Comparison of ENCODE assay signal across 24 mouse cellular contexts in the genomic region with DNA sequence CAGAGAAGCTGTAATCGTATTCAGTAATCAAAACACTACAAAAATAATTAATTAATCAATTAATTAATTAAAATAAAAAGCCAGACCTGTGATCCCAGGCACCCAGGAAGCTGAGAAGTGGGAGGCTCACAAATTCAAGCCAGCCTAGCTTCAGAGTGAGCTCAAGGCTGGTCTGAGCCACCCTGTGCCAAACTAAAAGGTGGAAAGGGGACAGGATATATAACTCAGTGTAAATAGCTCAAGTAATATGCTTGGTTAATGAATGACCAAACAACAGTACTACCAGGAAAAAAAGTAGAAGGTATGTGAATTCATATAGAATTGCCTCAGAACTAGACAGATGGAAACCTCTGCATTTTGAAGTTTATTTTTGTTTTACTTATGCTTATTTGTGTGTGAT.
"Had no signal": no experiment of that assay in that cellular context is flagged by ENCODE, and none has a peak within 500 bp of the region (broad histone marks: within the 10 kb centered on the region; RNA-seq: fewer than 3 reads in every experiment).

No protein-coding gene starts in this region.

- H3K4me3 ChIP-seq: heart, adult 2 months; heart, embryonic 13.5 days; heart, embryonic 15.5 days; hindbrain, embryonic 13.5 days; hindbrain, embryonic 15.5 days; limb, embryonic 13.5 days; limb, embryonic 15.5 days; liver, embryonic 12.5 days had no signal

- H3K4me2 ChIP-seq: heart, embryonic 11.5 days; heart, embryonic 13.5 days; heart, embryonic 15.5 days; hindbrain, embryonic 13.5 days; hindbrain, embryonic 15.5 days; limb, embryonic 13.5 days; limb, embryonic 15.5 days; liver, embryonic 12.5 days had no signal

- H3K36me3 ChIP-seq: heart, embryonic 13.5 days; heart, embryonic 15.5 days; hindbrain, embryonic 13.5 days; hindbrain, embryonic 15.5 days; limb, embryonic 13.5 days; limb, embryonic 15.5 days; liver, embryonic 12.5 days had no signal

- H3K27me3 ChIP-seq: heart, embryonic 13.5 days; heart, embryonic 15.5 days; hindbrain, embryonic 13.5 days; hindbrain, embryonic 15.5 days; limb, embryonic 13.5 days; limb, embryonic 15.5 days; liver, embryonic 12.5 days had no signal

- H3K9me3 ChIP-seq: heart, embryonic 13.5 days; heart, embryonic 15.5 days; hindbrain, embryonic 13.5 days; hindbrain, embryonic 15.5 days; limb, embryonic 13.5 days; limb, embryonic 15.5 days; liver, embryonic 12.5 days had no signal

- DNase-seq: forebrain, postnatal 0 days; gastrocnemius, postnatal 14 days; gastrocnemius, postnatal 36 days; heart, adult 11 months; heart, adult 2 months; heart, postnatal 14 days; heart, postnatal 36 days; kidney, adult 11 months; kidney, adult 8-10 months; kidney, postnatal 36 days; layer of hippocampus, adult 9-11 months; layer of hippocampus, postnatal 36 days; left cerebral cortex, postnatal 4 days had no signal

- H3K27ac ChIP-seq: heart, adult 2 months; heart, embryonic 13.5 days; heart, embryonic 15.5 days; hindbrain, embryonic 13.5 days; hindbrain, embryonic 15.5 days; hindbrain, postnatal 0 days; kidney, postnatal 0 days; limb, embryonic 13.5 days; limb, embryonic 15.5 days; liver, embryonic 12.5 days; liver, embryonic 14.5 days had no signal

- ATAC-seq: forebrain, postnatal 0 days; hindbrain, postnatal 0 days; liver, embryonic 12.5 days had no signal

- H3K4me1 ChIP-seq: heart, embryonic 13.5 days; heart, embryonic 15.5 days; hindbrain, embryonic 13.5 days; hindbrain, embryonic 15.5 days; limb, embryonic 13.5 days; limb, embryonic 15.5 days; liver, embryonic 12.5 days had no signal

- H3K9ac ChIP-seq: forebrain, postnatal 0 days; heart, embryonic 13.5 days; heart, embryonic 15.5 days; hindbrain, embryonic 13.5 days; hindbrain, embryonic 15.5 days; limb, embryonic 13.5 days; limb, embryonic 15.5 days; liver, embryonic 12.5 days; liver, embryonic 14.5 days had no signal
